Mouse (Mus musculus): ENCODE data around the gene Cacna1e.

The Cacna1e gene

DNA sequence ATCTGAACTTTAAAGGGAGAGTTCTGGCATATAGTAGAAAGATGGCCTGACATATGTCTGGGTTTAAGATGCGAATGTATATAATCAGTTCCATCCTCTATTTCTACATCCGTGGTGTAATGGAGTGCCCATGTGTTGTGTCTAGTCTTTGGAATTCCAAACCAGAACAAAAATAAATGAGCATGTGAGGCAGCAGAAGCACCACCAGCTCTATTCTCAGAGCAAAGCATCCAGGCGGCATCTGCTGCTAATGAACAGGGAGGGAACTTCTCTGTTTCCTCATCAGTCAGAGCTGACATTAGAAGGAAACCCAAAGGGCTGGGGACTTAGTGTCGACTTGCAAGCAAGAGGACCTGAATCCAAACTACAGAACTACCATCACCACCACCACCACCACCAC lies 385.5 kb downstream of the Cacna1e start:
- no peak for DNase-seq

DNA sequence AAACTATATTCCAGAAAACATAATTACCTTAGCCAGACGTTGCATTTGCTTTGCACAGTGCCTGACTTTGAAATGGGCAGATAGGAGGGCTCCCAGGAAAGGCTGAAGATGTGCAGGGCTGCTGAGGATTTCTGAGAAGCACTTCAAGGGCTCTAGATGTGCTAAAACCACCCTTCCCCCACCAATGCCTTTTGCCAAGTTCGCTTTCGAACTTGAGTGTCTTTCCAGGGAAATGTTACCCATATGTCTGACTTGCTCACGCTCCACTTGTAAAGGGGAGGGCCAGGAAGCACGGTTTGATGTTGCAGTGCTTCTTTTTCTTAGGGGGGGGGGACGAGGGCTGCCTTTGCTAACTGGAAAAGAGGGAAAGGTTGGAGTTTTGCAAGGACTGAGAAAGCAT lies 393.2 kb downstream of the Cacna1e start:
- DNase-seq, result no peak

DNA sequence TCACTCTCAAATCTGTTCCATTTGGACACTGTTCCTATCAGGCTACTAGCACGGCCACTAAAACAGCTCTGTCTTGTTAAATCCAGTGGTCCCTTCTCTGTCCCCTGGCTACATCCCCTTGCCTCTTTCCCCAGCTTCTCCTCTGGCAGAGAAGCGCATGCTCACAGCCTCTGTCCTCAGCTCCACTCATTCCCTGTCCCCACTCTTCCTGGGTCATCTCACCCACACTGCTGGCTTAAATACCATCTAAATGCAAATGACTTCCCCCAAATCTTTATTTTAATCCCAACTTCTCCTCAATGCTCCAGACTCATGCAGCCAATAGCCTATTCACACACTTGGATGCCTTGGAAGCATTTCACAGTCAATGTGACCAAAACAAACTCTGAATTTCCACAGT lies 407.6 kb downstream of the Cacna1e start:
- no peak for DNase-seq

DNA sequence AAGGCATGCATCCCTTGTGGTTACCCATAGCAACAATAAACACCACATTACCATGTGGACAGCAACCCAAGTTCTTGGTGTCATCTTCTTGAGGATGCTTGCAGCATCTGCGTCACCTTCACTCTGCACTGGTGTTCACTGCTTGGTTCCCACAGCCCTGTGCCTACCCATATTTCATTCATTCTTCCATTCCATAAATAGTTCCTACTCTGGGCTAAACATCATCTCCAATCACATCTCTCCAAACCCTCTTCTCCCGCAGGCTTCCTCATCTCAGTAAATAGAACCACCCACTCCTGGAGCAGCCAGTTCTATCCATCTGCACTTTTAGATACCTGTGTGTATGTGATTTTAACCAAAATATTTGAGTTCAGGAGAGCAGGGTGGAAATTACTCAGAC lies 408.6 kb downstream of the Cacna1e start:
- no peak for DNase-seq

DNA sequence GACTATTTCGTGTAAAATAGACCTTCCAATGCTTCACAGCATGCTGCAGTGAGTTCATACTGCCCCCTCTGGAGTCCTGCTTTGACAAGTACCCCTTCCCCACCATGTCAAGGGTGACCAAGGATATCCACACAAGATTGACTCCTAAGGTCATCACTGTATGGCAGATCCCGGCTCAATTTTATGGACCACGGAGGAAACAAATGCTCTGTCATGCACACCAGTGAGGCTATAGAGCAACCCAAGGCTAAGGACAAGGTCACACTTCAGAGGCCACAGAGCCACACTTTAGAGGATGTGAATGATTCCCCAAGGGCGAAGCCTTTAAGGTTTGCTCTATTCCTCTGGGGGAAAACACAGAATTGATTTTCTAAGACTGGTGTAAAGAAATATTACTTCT lies 410.1 kb downstream of the Cacna1e start:
- DNase-seq, result no peak

DNA sequence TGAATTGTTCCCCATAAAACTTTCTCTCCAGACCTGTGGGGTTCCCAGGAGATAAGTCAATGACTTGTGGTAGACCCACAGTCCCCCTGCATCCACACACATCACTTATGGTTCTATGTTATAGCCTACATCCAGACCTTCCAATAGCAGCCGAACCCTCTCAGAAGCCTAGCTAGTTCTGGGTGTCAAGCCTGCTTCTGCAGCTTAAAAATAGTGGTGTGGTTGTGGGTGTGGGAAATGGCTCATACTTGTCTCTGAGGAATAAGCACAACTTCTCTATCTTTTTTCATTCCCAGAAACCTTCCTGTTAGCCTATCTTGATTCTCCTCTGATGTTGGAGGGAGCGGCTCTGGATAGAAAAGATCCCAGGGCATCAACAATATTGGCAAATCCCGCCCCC lies 417.0 kb downstream of the Cacna1e start:
- no peak for DNase-seq

DNA sequence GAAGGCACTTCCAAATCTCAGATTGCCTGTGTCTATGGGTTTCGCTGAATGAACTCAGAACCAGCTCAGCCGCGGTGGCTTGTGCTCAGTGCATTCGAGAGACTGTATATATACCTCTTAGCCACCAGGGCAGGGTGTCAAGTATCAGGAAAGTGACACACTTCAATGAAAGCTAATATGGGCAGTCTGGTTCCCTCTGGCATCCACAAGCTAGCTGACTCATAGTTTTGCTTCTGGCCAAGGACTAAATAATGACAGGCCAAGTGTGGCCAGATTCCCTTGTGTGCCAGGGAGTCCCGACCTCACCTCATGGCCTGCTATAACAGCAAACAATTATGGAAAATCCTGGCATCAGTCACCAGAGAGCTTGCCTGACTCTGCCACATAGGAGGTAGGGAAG lies 422.8 kb downstream of the Cacna1e start:
- DNase-seq, result no peak

DNA sequence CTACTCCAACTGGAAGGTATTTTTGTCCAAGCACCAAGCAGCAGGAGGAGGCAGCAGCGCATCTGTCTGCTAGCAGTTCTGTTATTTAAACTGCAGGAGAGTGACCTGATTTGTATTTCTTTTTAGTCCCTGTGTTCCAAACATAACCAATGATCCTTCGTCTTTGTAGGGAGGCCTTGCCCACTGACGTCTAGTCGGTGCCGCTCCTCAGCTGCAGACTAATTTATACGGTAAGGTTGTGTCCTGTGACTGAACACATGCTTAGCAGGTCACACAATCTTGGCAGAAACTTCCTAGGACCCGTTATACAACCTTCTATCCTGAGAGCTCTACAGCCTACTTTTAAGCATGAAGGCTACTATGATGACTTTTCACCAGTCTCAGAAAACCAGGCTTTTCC lies 424.2 kb downstream of the Cacna1e start:
- DNase-seq, result no peak

DNA sequence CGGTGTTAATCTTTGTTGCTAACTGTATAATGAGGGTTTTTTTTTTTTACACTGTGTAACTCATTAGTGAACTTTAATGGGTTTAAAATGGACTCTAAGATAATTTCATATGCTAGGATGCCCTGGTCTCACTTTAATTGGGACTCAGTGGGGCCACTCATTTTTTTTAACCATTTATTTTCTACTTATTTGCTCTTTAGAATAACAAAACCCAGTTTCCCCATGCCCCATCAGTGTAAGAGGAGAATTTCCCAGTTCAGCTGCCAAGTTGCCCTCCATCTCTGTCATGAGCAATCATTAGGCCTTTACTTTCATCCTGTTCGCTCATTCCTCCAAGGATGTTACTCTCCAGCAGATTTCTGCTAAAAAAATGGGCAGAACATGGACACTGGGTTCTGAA lies 425.7 kb downstream of the Cacna1e start:
- DNase-seq, result no peak

DNA sequence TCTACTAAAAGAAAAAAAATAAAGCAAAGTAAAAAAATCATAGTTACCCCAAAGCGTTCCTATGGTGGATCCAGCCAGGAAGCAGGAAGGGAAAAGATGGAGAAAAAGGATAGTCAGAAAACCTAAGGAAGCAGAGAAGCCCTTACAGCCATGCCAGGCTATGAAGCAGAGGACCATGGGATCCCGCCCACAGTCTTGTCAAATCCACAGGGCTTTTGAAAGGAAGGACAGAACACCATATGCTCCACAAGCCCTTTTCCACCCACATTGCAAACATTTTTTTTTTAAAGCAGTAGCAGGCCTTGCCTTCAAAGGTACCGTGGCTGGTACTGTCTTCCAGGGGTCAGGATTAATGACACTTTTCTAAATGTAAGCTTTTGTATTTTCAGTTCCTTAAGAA lies 433.5 kb downstream of the Cacna1e start:
- DNase-seq, result no peak

DNA sequence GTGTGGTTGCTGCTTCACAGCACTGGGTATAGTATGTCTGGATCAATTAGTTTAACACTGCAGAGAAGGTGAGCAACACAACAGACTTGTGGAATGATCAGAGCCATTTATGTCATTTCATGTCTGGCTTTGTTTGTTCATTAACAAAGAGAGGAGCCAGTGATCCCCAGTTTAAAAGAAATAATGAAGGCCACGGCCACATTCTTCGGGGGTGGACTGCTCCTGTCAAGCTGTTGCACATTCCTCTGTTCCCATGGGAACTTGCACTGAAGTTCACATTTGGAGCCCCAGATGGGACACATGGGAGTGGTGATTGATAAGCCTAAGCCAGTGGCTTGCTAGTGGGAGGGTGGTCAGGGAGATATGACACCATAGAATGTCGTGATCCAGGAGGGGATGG lies 437.8 kb downstream of the Cacna1e start:
- DNase-seq, result no peak

DNA sequence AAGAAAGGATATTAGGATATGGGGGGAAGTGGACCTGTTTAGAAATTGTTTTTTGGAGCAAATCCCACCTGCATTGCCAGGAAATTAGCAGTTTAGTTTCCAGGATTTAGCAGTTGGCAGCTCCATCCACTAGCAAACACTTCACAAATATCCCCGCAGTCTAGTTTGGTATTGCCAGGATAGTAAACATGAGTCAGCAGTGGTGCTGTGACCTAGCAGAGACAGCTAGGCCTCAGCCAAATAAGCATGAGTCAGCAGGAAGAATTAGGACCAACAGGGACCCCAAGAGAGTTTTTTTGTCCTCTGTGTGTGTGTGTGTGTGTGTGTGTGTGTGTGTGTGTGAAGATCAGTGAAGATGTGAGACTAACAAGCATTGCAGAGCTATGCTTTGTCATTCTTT lies 450.8 kb downstream of the Cacna1e start:
- DNase-seq, result no peak

DNA sequence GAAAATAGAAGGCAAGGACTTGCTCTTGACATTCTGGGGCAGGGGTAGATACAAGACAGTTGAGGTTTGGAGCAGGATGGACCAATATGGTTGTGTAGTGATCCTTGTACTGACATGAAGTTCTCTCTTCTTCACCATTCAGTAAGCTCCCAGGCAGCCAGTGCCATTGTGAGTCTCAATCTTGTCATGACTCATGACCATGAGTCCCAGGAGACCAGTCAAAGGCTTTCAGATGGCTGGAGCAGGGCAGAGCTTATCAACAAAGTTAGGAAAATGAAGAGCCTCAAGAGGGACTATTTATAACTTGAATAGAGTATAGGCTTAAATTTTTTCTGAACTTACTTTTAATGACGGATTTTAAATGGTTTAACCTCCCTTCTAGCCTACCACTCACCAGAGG lies 451.2 kb downstream of the Cacna1e start:
- DNase-seq, result no peak

DNA sequence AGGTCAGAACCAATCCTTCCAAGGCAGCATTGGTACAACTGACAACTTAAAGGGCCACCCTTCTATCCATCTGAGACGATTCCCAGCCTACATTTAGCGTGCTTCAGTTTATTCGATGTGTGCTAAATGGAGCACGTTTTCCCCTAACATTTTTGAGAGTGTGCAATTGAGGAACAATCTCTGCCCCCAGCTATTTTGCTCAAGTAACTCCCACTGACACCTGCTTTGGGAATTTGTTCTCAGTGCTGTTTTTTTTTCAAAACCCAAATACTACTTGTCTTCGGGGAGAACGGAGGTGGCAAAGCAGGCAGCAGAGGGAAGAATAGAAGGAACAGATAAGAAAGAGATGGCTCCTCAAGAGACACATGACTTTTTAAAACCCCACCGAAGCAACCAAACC lies 456.0 kb downstream of the Cacna1e start:
- DNase-seq, result no peak

DNA sequence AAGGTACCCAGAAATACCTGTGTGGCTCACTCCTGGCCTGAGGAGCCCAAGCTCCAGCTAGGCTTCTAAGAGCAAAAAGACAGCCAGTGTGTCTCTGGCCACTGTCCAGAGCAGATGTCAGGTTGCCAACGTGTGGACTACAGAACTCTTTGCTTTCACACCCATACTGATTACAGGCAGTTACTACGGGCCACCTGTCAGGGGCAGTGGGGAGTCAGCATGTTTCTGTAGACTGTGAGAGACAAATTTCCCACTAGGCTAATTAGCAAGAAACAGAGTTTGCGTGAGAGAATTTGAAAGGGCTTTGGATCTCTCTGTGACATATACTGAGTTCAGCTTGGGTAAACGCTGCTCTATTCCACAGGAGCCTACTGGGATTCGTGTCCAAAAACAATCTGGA lies 466.0 kb downstream of the Cacna1e start:
- no peak for DNase-seq

DNA sequence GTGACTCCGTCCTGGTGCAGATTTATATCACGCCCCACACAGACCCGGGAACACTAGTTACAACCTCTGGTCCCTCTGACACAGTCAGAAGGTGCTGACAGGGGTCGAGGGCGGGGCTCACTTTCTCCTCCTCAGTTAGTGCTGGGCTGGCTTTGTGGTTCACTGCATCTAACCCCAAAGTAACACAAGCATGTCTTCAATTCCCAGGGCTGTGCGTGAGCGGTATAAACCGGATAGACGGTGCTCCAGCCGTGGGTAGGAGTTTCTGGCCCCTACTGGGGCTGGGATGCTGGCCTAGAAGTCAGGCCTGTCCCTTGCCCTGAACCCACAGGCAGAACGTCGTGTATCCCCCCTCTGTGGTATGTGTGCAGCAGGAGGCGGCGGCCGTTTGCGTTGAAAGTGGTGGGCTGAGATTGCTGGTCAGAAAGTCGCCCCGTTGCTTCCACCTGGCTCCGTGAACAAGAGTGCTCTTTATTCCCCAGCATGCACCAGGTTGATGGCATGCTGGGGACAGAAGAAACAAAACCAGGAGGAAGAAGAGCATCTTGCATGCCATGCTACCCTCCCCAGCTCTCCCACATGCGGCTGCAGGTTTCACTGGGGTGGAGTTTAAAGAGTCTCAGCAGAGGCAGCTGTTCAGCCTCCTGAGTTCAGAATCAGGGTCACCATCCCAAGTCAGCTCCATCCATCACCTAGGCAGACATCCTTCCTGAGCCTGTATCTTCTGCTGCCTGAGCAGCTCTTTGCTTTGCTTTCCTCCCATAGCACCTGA lies 467.7 kb downstream of the Cacna1e start:
- no peak for DNase-seq

DNA sequence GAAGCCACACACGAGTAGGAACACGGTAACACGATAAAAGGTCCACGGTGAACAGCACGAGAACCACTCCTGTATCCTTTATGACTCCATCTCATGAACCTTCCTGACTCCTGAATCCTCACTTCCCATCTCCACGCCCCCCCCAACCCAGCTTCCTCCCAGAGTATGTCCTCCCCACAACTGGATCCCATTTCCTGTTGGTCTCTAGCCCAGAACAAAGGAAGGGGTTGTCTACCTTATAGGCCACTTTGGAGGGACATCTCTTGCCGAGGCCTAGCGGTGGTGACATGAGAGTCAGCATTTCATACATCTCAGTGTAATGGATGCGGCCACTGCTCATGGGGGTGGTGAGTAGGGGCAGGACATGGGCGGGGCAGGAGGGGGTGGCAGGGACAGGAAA lies 468.5 kb downstream of the Cacna1e start:
- peak; percentile 4 for DNase-seq

DNA sequence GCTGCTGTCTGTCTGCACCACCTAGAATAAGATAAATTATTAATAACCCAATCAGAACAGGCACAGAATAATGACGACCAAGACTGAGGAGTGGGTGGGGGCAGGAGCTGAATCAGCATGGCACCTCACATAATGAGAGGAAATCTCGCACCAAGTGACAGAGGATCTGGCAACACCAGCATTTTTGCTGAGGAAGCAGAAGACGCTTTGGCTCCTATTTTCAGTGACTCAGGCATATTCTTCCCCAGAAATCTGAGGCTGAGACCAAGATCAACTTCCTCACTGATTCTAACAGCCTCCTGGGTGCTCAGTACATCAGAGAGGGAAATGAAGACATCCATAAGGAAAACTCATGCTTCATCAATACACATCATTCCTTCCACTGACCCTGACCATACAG lies 471.2 kb downstream of the Cacna1e start:
- no peak for DNase-seq

DNA sequence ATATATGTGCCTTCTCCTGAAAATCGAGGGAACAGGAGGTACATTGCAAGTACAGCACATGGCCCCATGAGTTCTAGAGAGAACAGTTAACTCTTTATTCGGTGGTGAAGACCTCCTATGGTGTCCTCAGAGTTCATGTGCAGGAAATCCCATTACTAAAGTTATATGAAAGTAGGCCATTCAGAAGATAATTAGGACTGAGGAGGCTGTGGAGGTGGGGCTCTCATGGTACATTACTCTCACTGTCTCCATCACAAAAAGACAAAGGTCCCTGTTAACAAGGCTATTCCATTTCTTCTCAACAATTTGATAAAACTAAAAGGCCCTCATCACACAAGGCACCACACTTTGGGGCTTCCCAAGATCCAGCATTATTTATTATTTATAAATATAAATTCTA lies 475.2 kb downstream of the Cacna1e start:
- DNase-seq, result no peak

DNA sequence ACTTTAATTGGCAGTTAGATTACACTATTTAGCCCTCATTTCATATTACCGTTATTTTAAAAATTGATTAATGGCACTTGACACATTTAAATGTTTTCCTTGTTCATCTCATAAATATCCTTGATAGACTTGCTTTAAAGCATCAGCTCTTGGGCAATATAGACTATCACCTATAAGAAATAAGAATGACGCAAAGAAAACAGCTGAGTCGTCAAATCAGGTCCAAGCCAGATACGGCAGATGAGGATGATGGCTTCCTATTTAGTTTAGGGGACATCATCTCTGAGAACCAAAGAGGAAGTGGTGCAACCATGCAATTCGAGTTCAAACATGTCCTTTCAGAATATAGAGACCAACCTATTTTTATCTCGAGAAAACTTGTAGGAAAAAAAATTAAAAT lies 492.3 kb downstream of the Cacna1e start:
- no peak for DNase-seq

Data from lung, postnatal 14 days (tissue).